Comparison of ENCODE assay signal across 11 mouse cellular contexts in genomic region chr14:121371911-121372820, GRCm38 (mm10). TPM values are rescaled to one million over a fixed set of nuclear protein-coding genes. Genes with fewer than 3 reads are reported as not detected.
A peak's percentile ranks its signal among the peaks of the same experiment; 100 is the strongest.
DNase-seq lines count a peak whose midpoint lies in the region; ATAC-seq and TF ChIP-seq lines count a peak whose summit lies in the region.
"Had no signal": no experiment of that assay in that cellular context is flagged by ENCODE, and none has a peak within 500 bp of the region (broad histone marks: within the 10 kb centered on the region; RNA-seq: fewer than 3 reads in every experiment).

No protein-coding gene starts in this region.

- DNase-seq in heart, postnatal 4 days, result no peak
- DNase-seq in lung, postnatal 36 days, result peak; percentile 68
- DNase-seq in frontal cortex, adult 2 months (ENCODE audit: extremely low spot score in 1 of 2, low spot score in 1 of 2), result no peak
- no peak for DNase-seq in layer of hippocampus, adult 2 months (ENCODE audit: low spot score in 2 of 2)
- no peak for DNase-seq in gastrocnemius, postnatal 14 days
- DNase-seq: cerebellum, postnatal 36 days; gastrocnemius, postnatal 10 days had no signal

- intact Hi-C loops in gastrocnemius, postnatal 14 days (cut with DNase I; ENCODE audit: low total_unique reads), result no loop called here

- no peak overlapping the region for H3K4me3 ChIP-seq in heart, embryonic 15.5 days
- H3K4me3 ChIP-seq in embryonic fibroblast, embryonic 13.5 days (ENCODE audit: insufficient read depth, low read length), result no peak overlapping the region
- H3K4me3 ChIP-seq in layer of hippocampus, adult 2 months, result no peak overlapping the region
- H3K4me3 ChIP-seq: midbrain, embryonic 12.5 days had no signal

- no peak for ATAC-seq in heart, embryonic 15.5 days (replicated peaks; ENCODE audit: insufficient number of reproducible peaks, insufficient read depth, low FRiP score, low read depth)
- peak; percentile 46 for ATAC-seq in CD4-positive, CD25-positive, alpha-beta regulatory T cell, adult 4 months

- no peak for TF ChIP-seq POLR2A in embryonic fibroblast, embryonic 13.5 days (IDR thresholded peaks at IDR 0.05; ENCODE audit: low read depth, low read length)

- no peaks in the 10 kb centered on the region for H3K9me3 ChIP-seq in heart, embryonic 15.5 days (replicated peaks)
- H3K9me3 ChIP-seq: midbrain, embryonic 12.5 days had no signal

- H3K36me3 ChIP-seq in heart, embryonic 15.5 days, result no peaks in the 10 kb centered on the region
- H3K36me3 ChIP-seq: midbrain, embryonic 12.5 days had no signal

- no peak overlapping the region; the same call in 1 of the 2 replicates for H3K4me2 ChIP-seq in heart, embryonic 15.5 days
- H3K4me2 ChIP-seq: midbrain, embryonic 12.5 days had no signal

- no peak overlapping the region for H3K9ac ChIP-seq in heart, embryonic 15.5 days
- H3K9ac ChIP-seq: midbrain, embryonic 12.5 days had no signal

- peak overlapping the region; percentile 47 for H3K27ac ChIP-seq in heart, embryonic 15.5 days
- H3K27ac ChIP-seq in embryonic fibroblast, embryonic 13.5 days (ENCODE audit: insufficient read depth, low read length), result peak overlapping the region; percentile 96
- no peak overlapping the region for H3K27ac ChIP-seq in layer of hippocampus, adult 2 months
- H3K27ac ChIP-seq: midbrain, embryonic 12.5 days had no signal

- peaks cover 89% of the 10 kb centered on the region for H3K4me1 ChIP-seq in heart, embryonic 15.5 days (replicated peaks)
- peaks cover 31% of the 10 kb centered on the region for H3K4me1 ChIP-seq in embryonic fibroblast, embryonic 13.5 days (ENCODE audit: control insufficient read depth, insufficient read depth, low read length)

- H3K27me3 ChIP-seq in heart, embryonic 15.5 days, result no peaks in the 10 kb centered on the region
- H3K27me3 ChIP-seq: midbrain, embryonic 12.5 days had no signal

- 63% methylated on average over 5 of the region's 5 CpGs for WGBS in heart, embryonic 15.5 days

- no peak for TF ChIP-seq CTCF in embryonic fibroblast, embryonic 13.5 days (IDR thresholded peaks at IDR 0.05; ENCODE audit: borderline replicate concordance, insufficient read depth, low read length)
- no peak for TF ChIP-seq CTCF in layer of hippocampus, adult 2 months (conservative IDR thresholded peaks at IDR 0.05)

RNA-seq across cellular contexts. Expression of gene Stk24, which starts 7.6 kb away (rescaled TPM):
- 34.5 and 39.6 TPM in 2 replicates for polyA plus RNA-seq in heart, embryonic 15.5 days (2015; fragmentation: Nextera tagmentation; extraction: Ambion mirVana)
- total RNA-seq in heart, postnatal 4 days (2021), result 10 to 100 TPM; 84.8 to 93.5 TPM
- polyA plus RNA-seq in CD4-positive, CD25-positive, alpha-beta regulatory T cell, adult 4 months (2017; shearing (Covaris generic)), result 10 to 100 TPM; 63.3 to 68.7 TPM
- 94.6 and 102 TPM in 2 replicates for polyA plus RNA-seq in embryonic fibroblast, embryonic 13.5 days (2011; ENCODE audit: insufficient read length, low read depth, missing spikeins)
- 30.9 and 32.3 TPM in 2 replicates for polyA plus RNA-seq in frontal cortex, adult 2 months (2012; rRNA removed)
- total RNA-seq in layer of hippocampus, adult 2 months (2021), result 10 to 100 TPM; 66.0 to 68.1 TPM
- 10 to 100 TPM; 24.7 to 29.7 TPM for total RNA-seq in gastrocnemius, postnatal 14 days (2021)
